Comparison of ENCODE assay signal across 9 mouse cellular contexts in genomic region chr6:83774126-83774525, GRCm38 (mm10). TPM values are rescaled to one million over a fixed set of nuclear protein-coding genes. Genes with fewer than 3 reads are reported as not detected.
DNase-seq lines count a peak whose midpoint lies in the region; ATAC-seq and TF ChIP-seq lines count a peak whose summit lies in the region.
"Had no signal": no experiment of that assay in that cellular context is flagged by ENCODE, and none has a peak within 500 bp of the region (broad histone marks: within the 10 kb centered on the region; RNA-seq: fewer than 3 reads in every experiment).

No protein-coding gene starts in this region.

- intact Hi-C loops in heart, postnatal 14 days (cut with DNase I) = loop anchor here (10.0 kb wide), 1 partner anchor 449 kb away; the partner anchor contains the start of genes Mob1a and Mthfd2
- intact Hi-C loops in gastrocnemius, postnatal 36 days (cut with DNase I) = no loop called here

- no peak for TF ChIP-seq CTCF in hindbrain, postnatal 0 days (IDR thresholded peaks at IDR 0.05; ENCODE audit: low read depth)

- H3K4me3 ChIP-seq in heart, embryonic 13.5 days = peak overlapping the region; percentile 94
- H3K4me3 ChIP-seq in brown adipose tissue, adult 24 weeks (ENCODE audit: insufficient read depth, low read depth, low read length) = peak overlapping the region; percentile 92; the same call in 1 of the 2 replicates
- peak overlapping the region; percentile 92 for H3K4me3 ChIP-seq in hindbrain, postnatal 0 days (ENCODE audit: low read length)
- peak overlapping the region; percentile 95 for H3K4me3 ChIP-seq in midbrain, embryonic 13.5 days (replicated peaks)

- H3K4me1 ChIP-seq in heart, embryonic 13.5 days = peaks cover 17% of the 10 kb centered on the region
- 0 out of 2 replicates have a peak, but pooled peaks cover 5% of the 10 kb centered on the region for H3K4me1 ChIP-seq in brown adipose tissue, adult 24 weeks (ENCODE audit: control insufficient read depth, insufficient read depth, insufficient read length, low read length)
- H3K4me1 ChIP-seq in hindbrain, postnatal 0 days (ENCODE audit: insufficient read depth, low read length) = peaks cover 12% of the 10 kb centered on the region; the same call in 1 of the 2 replicates
- peaks cover 23% of the 10 kb centered on the region for H3K4me1 ChIP-seq in midbrain, embryonic 13.5 days (replicated peaks)

- peak overlapping the region; percentile 93 for H3K4me2 ChIP-seq in heart, embryonic 13.5 days
- H3K4me2 ChIP-seq in hindbrain, postnatal 0 days (ENCODE audit: low read depth, low read length) = peak overlapping the region; percentile 67
- peak overlapping the region; percentile 71 for H3K4me2 ChIP-seq in midbrain, embryonic 13.5 days (replicated peaks)

- peak overlapping the region; percentile 97 for H3K9ac ChIP-seq in heart, embryonic 13.5 days
- no peak overlapping the region for H3K9ac ChIP-seq in hindbrain, postnatal 0 days (replicated peaks; ENCODE audit: low read length)
- peak overlapping the region; percentile 96; the same call in 1 of the 2 replicates for H3K9ac ChIP-seq in midbrain, embryonic 13.5 days (replicated peaks)

- H3K27me3 ChIP-seq in heart, embryonic 13.5 days (replicated peaks) = 0 out of 2 replicates have a peak, but pooled peaks cover 2% of the 10 kb centered on the region
- H3K27me3 ChIP-seq in hindbrain, postnatal 0 days (ENCODE audit: insufficient read depth, low read length) = no peaks in the 10 kb centered on the region
- H3K27me3 ChIP-seq in midbrain, embryonic 13.5 days = no peaks in the 10 kb centered on the region

- 63% methylated on average over 9 of the region's 9 CpGs for WGBS in heart, embryonic 13.5 days
- WGBS in hindbrain, postnatal 0 days = 63% methylated on average over 9 of the region's 9 CpGs
- WGBS in midbrain, embryonic 13.5 days = 73% methylated on average over 9 of the region's 9 CpGs

- H3K9me3 ChIP-seq in heart, embryonic 13.5 days = no peaks in the 10 kb centered on the region
- no peaks in the 10 kb centered on the region for H3K9me3 ChIP-seq in hindbrain, postnatal 0 days (ENCODE audit: low read length)
- no peaks in the 10 kb centered on the region for H3K9me3 ChIP-seq in midbrain, embryonic 13.5 days

- ATAC-seq in heart, embryonic 13.5 days (ENCODE audit: extremely low read depth, insufficient number of reproducible peaks, low FRiP score, low TSS enrichment) = no peak
- no peak for ATAC-seq in hindbrain, postnatal 0 days
- ATAC-seq in midbrain, embryonic 13.5 days = no peak

- peaks cover 46% of the 10 kb centered on the region for H3K36me3 ChIP-seq in heart, embryonic 13.5 days
- peaks cover 24% of the 10 kb centered on the region; the same call in 1 of the 2 replicates for H3K36me3 ChIP-seq in hindbrain, postnatal 0 days (ENCODE audit: insufficient read depth, low read length)
- H3K36me3 ChIP-seq in midbrain, embryonic 13.5 days = peaks cover 38% of the 10 kb centered on the region

- no peak for DNase-seq in heart, postnatal 14 days
- DNase-seq in hindbrain, postnatal 0 days (ENCODE audit: low spot score) = no peak
- no peak for DNase-seq in testis, postnatal 10 days (ENCODE audit: low spot score)
- no peak for DNase-seq in gastrocnemius, postnatal 36 days
- DNase-seq in kidney, adult 9 months = no peak

- H3K27ac ChIP-seq in heart, embryonic 13.5 days (replicated peaks) = no peak overlapping the region
- H3K27ac ChIP-seq in brown adipose tissue, adult 24 weeks (replicated peaks; ENCODE audit: low read depth, low read length) = no peak overlapping the region
- no peak overlapping the region for H3K27ac ChIP-seq in hindbrain, postnatal 0 days
- H3K27ac ChIP-seq in midbrain, embryonic 13.5 days = no peak overlapping the region

RNA-seq across cellular contexts. Expression of gene Tex261, which starts 1.5 kb away (rescaled TPM):
- polyA plus RNA-seq in heart, embryonic 13.5 days (2015; fragmentation: Nextera tagmentation; extraction: Ambion mirVana) = 60.4 and 72.9 TPM in 2 replicates
- total RNA-seq in heart, postnatal 14 days (2021) = 10 to 100 TPM; 71.0 to 79.6 TPM
- 41.1 and 53.2 TPM in 2 replicates for polyA plus RNA-seq in brown adipose tissue, adult 24 weeks (2012; ENCODE audit: insufficient read depth, insufficient read length, missing spikeins)
- 44.5 and 56.6 TPM in 2 replicates for total RNA-seq in hindbrain, postnatal 0 days (2014; rRNA removed)
- polyA plus RNA-seq in hindbrain, postnatal 0 days (2015; fragmentation: Nextera tagmentation; extraction: Ambion mirVana) = 78.3 and 81.1 TPM in 2 replicates
- polyA plus RNA-seq in midbrain, embryonic 13.5 days (2015; fragmentation: Nextera tagmentation; extraction: Ambion mirVana) = 61.7 and 64.4 TPM in 2 replicates
- total RNA-seq in gastrocnemius, postnatal 36 days (2021) = 10 to 100 TPM; 42.8 to 56.4 TPM

RNA-seq across cellular contexts. Expression of gene Ankrd53, which starts 11.7 kb away (rescaled TPM):
- not detected in 2 replicates for polyA plus RNA-seq in heart, embryonic 13.5 days (2015; fragmentation: Nextera tagmentation; extraction: Ambion mirVana)
- not detected for total RNA-seq in heart, postnatal 14 days (2021)
- polyA plus RNA-seq in brown adipose tissue, adult 24 weeks (2012; ENCODE audit: insufficient read depth, insufficient read length, missing spikeins) = not detected in 2 replicates
- not detected in 2 replicates for total RNA-seq in hindbrain, postnatal 0 days (2014; rRNA removed)
- 0.10 TPM in 1 of 2 replicates, not detected in the other for polyA plus RNA-seq in hindbrain, postnatal 0 days (2015; fragmentation: Nextera tagmentation; extraction: Ambion mirVana)
- polyA plus RNA-seq in midbrain, embryonic 13.5 days (2015; fragmentation: Nextera tagmentation; extraction: Ambion mirVana) = 0.17 and 0.21 TPM in 2 replicates
- not detected for total RNA-seq in gastrocnemius, postnatal 36 days (2021)

RNA-seq across cellular contexts. Expression of gene Nagk, which starts 20.7 kb away (rescaled TPM):
- polyA plus RNA-seq in heart, embryonic 13.5 days (2015; fragmentation: Nextera tagmentation; extraction: Ambion mirVana) = 55.4 and 57.6 TPM in 2 replicates
- 10 to 100 TPM; 18.5 to 18.7 TPM for total RNA-seq in heart, postnatal 14 days (2021)
- polyA plus RNA-seq in brown adipose tissue, adult 24 weeks (2012; ENCODE audit: insufficient read depth, insufficient read length, missing spikeins) = 15.3 and 26.6 TPM in 2 replicates
- 58.1 and 70.0 TPM in 2 replicates for total RNA-seq in hindbrain, postnatal 0 days (2014; rRNA removed)
- 92.0 and 103 TPM in 2 replicates for polyA plus RNA-seq in hindbrain, postnatal 0 days (2015; fragmentation: Nextera tagmentation; extraction: Ambion mirVana)
- polyA plus RNA-seq in midbrain, embryonic 13.5 days (2015; fragmentation: Nextera tagmentation; extraction: Ambion mirVana) = 85.3 and 88.1 TPM in 2 replicates
- total RNA-seq in gastrocnemius, postnatal 36 days (2021) = 1 to 10 TPM; 4.4 to 4.6 TPM

RNA-seq across cellular contexts. Expression of gene Atp6v1b1, which starts 31.3 kb away (rescaled TPM):
- not detected in 2 replicates for polyA plus RNA-seq in heart, embryonic 13.5 days (2015; fragmentation: Nextera tagmentation; extraction: Ambion mirVana)
- under 1 TPM in 1 of 2 experiments, not detected in 1; 0.60 TPM for total RNA-seq in heart, postnatal 14 days (2021)
- polyA plus RNA-seq in brown adipose tissue, adult 24 weeks (2012; ENCODE audit: insufficient read depth, insufficient read length, missing spikeins) = not detected in 2 replicates
- total RNA-seq in hindbrain, postnatal 0 days (2014; rRNA removed) = not detected in 2 replicates
- not detected in 2 replicates for polyA plus RNA-seq in hindbrain, postnatal 0 days (2015; fragmentation: Nextera tagmentation; extraction: Ambion mirVana)
- polyA plus RNA-seq in midbrain, embryonic 13.5 days (2015; fragmentation: Nextera tagmentation; extraction: Ambion mirVana) = not detected in 2 replicates
- not detected for total RNA-seq in gastrocnemius, postnatal 36 days (2021)
- total RNA-seq: ES-E14 had no signal

RNA-seq across cellular contexts. Expression of gene Paip2b, which starts 57.4 kb away (rescaled TPM):
- polyA plus RNA-seq in heart, embryonic 13.5 days (2015; fragmentation: Nextera tagmentation; extraction: Ambion mirVana) = 12.5 and 13.1 TPM in 2 replicates
- 10 to 100 TPM; 23.2 to 27.9 TPM for total RNA-seq in heart, postnatal 14 days (2021)
- polyA plus RNA-seq in brown adipose tissue, adult 24 weeks (2012; ENCODE audit: insufficient read depth, insufficient read length, missing spikeins) = 15.6 and 17.2 TPM in 2 replicates
- 45.3 and 46.9 TPM in 2 replicates for total RNA-seq in hindbrain, postnatal 0 days (2014; rRNA removed)
- 27.9 and 30.8 TPM in 2 replicates for polyA plus RNA-seq in hindbrain, postnatal 0 days (2015; fragmentation: Nextera tagmentation; extraction: Ambion mirVana)
- 29.7 and 35.8 TPM in 2 replicates for polyA plus RNA-seq in midbrain, embryonic 13.5 days (2015; fragmentation: Nextera tagmentation; extraction: Ambion mirVana)
- total RNA-seq in gastrocnemius, postnatal 36 days (2021) = 10 to 100 TPM; 66.9 to 79.0 TPM
